Mouse (Mus musculus) ES-E14 (cell line): Measurements from ENCODE around the gene Osbpl9. TPM values are rescaled to one million over a fixed set of nuclear protein-coding genes. Genes with fewer than 3 reads are reported as not detected.

Source experiments
- DNase-seq: peaks from one replicate; pipeline ENCODE4 v3.0.0-alpha.2; 2013; ENCODE audit warnings: low read depth, low spot score
- H3K27ac ChIP-seq: 2 replicates; pipeline ENCODE4 v1.5.1; 2012; ENCODE audit warnings: low read depth, mild to moderate bottlenecking, low read length, moderate library complexity, mixed read lengths; ENCODE audit not compliant: poor library complexity, insufficient read depth, severe bottlenecking
- H3K36me3 ChIP-seq: 2 replicates; pipeline ENCODE4 v1.6.1; 2012; ENCODE audit warnings: mild to moderate bottlenecking, low read length, moderate library complexity, mixed read lengths; ENCODE audit not compliant: control insufficient read depth, poor library complexity, insufficient read depth, severe bottlenecking
- H3K4me1 ChIP-seq, 2 experiments: fragments of 150-350 bp in 1 of 2; sonication (generic) in 1 of 2; 2 replicates each; pipeline ENCODE4 v1.6.1; 2012; ENCODE audit warnings: low read length in 2 of 2, mild to moderate bottlenecking in 1 of 2, mixed read lengths in 1 of 2; ENCODE audit not compliant: control insufficient read depth in 2 of 2, insufficient read depth in 2 of 2, poor library complexity in 1 of 2
- H3K4me3 ChIP-seq, 2 experiments: fragments of 150-350 bp in 1 of 2; sonication (generic) in 1 of 2; 2 replicates each; pipeline ENCODE4 v1.5.1; 2012; ENCODE audit warnings: low read length in 2 of 2, low read depth in 1 of 2, mild to moderate bottlenecking in 1 of 2, mixed read lengths in 1 of 2; ENCODE audit not compliant: insufficient read depth in 1 of 2, poor library complexity in 1 of 2, severe bottlenecking in 1 of 2
- H3K9ac ChIP-seq: 2 replicates; pipeline ENCODE4 v1.6.1; 2012; ENCODE audit warnings: low read depth, mild to moderate bottlenecking, low read length, mixed read lengths; ENCODE audit not compliant: poor library complexity, insufficient read depth, severe bottlenecking
- H3K9me3 ChIP-seq: fragments of 150-350 bp; sonication (generic); 2 replicates; pipeline ENCODE4 v1.6.1; 2012; ENCODE audit warnings: low read depth, mild to moderate bottlenecking, low read length; ENCODE audit not compliant: control insufficient read depth, insufficient read depth
- CHD2 ChIP-seq: IDR thresholded peaks from 2 replicates; pipeline ENCODE4 v1.6.1; 2014; ENCODE audit warnings: mild to moderate bottlenecking, low read depth, low read length, inconsistent platforms
- HCFC1 ChIP-seq: IDR thresholded peaks from 2 replicates; pipeline ENCODE4 v1.6.1; 2012; ENCODE audit warnings: low read length, inconsistent platforms, borderline replicate concordance; ENCODE audit not compliant: insufficient read depth
- MAFK ChIP-seq: IDR thresholded peaks from 2 replicates; pipeline ENCODE4 v1.6.1; 2014; ENCODE audit warnings: mild to moderate bottlenecking, low read depth, low read length, inconsistent platforms; ENCODE audit not compliant: insufficient read depth
- ZC3H11A ChIP-seq: IDR thresholded peaks from 2 replicates; pipeline ENCODE4 v1.6.1; 2012; ENCODE audit warnings: low read depth, mild to moderate bottlenecking, inconsistent platforms, low read length, borderline replicate concordance
- ZNF384 ChIP-seq: IDR thresholded peaks from 2 replicates; pipeline ENCODE4 v1.6.1; 2012; ENCODE audit warnings: low read depth, low read length, inconsistent platforms
- in situ Hi-C, 2 experiments: fragments of 600-800 bp; cut with MboI; formaldehyde crosslinking; loops; one replicate each; pipeline ENCODE4 v1.15.1; 2025; ENCODE audit warnings: low sequenced_read_pairs in 2 of 2, inconsistent platforms in 1 of 2; ENCODE audit not compliant: unreplicated experiment in 2 of 2
- total RNA-seq: library from RNA; depleted of rRNA; stranded (reverse); fragments of 300-350 nt; gene quantifications from 2 replicates; pipeline ENCODE4 v1.2.3, GENCODE M21; 2012

The Osbpl9 gene
- total RNA-seq, 1 experiment, result 39.5 TPM

DNA sequence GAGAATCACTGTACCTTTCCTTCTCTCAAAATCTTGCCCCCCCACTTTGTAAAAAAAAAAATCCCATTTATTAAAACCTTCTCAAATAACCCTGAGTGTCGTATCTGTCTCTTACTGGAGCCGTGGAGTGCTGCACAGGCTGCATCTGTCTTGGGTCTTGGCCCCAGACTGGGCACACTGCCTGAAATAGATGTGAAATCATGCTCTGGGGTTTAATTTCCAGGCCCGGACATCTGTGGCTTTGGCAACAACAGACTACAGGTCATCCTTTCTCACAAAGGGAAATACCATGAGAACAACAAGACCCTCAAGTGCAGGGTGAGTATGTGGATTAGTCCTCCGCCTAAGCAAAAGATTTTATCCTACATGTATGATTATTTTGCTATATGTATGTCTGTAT, 39.9 kb upstream of the Osbpl9 start:
- Histone ChIP-seq H3K9me3 (no peaks in the 10 kb centered on the region), H3K36me3 (no peaks in the 10 kb centered on the region)

DNA sequence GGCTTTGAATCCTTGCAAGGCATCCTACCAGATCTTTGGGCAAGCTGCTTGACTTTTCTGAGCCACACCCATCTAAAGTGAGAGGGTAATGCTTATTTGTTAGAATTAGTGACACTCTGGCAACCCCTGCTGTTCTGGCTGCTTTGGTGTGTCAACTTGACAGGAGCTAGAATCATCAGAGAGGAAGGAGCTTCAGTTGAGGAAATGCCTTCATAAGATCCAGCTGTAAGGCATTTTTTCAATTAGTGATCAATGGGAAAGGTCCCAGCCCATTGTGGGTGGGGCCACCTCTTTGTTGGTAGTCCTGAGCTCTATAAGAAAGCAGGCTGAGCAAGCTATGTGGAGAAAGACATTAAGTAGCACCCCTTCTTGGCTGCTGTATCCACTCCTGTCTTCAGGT, 39.1 kb upstream of the Osbpl9 start:
- Histone ChIP-seq H3K9ac (no peak overlapping the region), H3K4me3 (no peak overlapping the region), H3K4me1 (peaks cover 4 to 6% of the 10 kb centered on the region in 2 experiments; a peak in 2 of 4 replicates), H3K36me3 (no peaks in the 10 kb centered on the region), H3K9me3 (no peaks in the 10 kb centered on the region), H3K27ac (no peak overlapping the region)
- TF ChIP-seq CHD2 (no peak), ZNF384 (no peak), MAFK (no peak), HCFC1 (no peak), ZC3H11A (no peak)
- no peak for DNase-seq
- in situ Hi-C loops, result no loop called here

More for the DNA sequence above, 39.9 kb upstream of the Osbpl9 start:
- Histone ChIP-seq H3K27ac (no peak overlapping the region), H3K4me3 (no peak overlapping the region), H3K9ac (no peak overlapping the region), H3K4me1 (peaks cover 0 to 5% of the 10 kb centered on the region in 2 experiments; a peak in 1 of 4 replicates)
- in situ Hi-C loops, result no loop called here
- DNase-seq, result no peak
- TF ChIP-seq HCFC1 (no peak), MAFK (no peak), ZC3H11A (no peak), ZNF384 (no peak), CHD2 (no peak)

DNA sequence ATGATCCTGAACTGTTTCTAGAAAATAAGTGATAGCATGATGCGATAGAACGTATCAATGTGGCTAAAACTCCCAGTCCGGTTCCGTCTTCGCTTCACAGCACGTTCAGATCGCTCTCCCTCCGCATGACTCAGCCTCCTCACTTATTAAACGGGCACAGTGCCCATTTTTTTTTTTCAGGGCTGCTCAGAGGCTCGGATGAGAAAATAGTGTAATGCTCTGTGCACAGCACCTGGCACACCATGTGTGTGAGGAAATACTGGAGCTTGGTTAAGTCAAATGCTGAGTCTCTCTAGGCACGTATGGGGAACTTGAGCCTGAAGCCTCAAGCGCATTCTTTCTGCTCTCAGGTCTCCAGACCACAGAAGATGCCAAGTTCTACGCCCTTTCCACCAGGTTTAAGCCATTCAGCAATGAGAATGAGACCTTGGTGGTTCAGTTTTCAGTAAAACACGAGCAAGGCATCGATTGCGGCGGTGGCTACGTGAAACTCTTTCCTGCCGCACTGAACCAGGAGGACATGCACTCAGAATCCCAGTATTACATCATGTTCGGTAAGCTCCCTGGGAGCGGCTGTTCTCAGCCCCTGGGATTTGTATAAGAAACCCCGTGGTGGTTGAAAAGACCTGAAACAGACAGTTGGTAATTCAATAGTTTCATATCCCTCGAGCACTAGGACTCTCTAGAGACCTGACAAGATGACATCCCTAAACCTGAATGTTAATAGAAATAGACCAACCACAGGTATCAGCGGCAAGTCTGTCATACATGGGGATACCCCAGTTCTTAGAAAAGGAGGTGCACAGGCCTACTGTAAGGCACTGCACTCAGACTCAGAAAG, 36.6 kb upstream of the Osbpl9 start:
- 0 out of 2 replicates have a peak overlapping the region, but pooled peaks have one; percentile 26 for H3K27ac ChIP-seq
- in situ Hi-C loops, result no loop called here
- no peaks in the 10 kb centered on the region for H3K9me3 ChIP-seq
- no peak for DNase-seq
- H3K4me1 ChIP-seq, result peaks cover 4% of the 10 kb centered on the region in 2 experiments; a peak in 2 of 4 replicates
- H3K9ac ChIP-seq, result no peak overlapping the region
- H3K36me3 ChIP-seq, result no peaks in the 10 kb centered on the region
- no peak for TF ChIP-seq HCFC1
- no peak for TF ChIP-seq MAFK
- no peak for TF ChIP-seq ZC3H11A
- TF ChIP-seq ZNF384, result no peak
- no peak for TF ChIP-seq CHD2
- no peak overlapping the region for H3K4me3 ChIP-seq

DNA sequence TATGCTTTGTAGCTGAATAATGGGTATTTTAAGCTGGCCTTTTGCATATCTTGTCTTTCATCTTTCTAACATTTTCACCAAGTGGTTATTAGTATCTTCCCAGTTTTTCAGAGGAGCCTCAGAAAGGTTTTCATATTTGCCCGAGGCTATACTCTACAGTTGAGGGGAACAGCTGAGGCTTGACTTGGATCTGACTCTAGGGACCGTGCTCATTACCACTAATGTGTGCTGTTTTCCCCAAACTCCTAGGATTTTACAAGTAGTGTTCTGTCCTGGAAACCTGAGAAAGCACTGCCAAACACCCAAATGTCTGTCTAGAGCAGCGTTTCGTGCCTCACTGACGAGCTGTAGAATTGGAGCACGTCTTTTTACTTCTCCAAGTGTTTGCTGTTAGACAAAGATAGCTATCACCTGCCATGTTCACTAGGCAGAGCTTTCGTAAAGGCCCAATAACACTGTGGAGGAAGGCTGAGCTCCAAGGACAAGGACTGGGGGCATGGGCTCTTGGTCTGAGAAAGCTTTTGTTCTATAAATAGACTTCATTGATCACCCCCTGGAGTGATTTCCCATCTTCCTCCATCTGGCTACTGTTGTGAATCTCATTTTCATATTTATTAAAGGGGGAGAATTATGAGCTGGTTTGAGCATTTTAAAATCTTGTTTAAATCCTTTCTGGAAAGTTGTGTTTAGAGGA, 34.3 kb upstream of the Osbpl9 start:
- no peak for DNase-seq
- Histone ChIP-seq H3K4me1 (peaks cover 3 to 4% of the 10 kb centered on the region in 2 experiments; a peak in 2 of 4 replicates), H3K9me3 (no peaks in the 10 kb centered on the region), H3K4me3 (no peak overlapping the region), H3K27ac (no peak overlapping the region), H3K36me3 (no peaks in the 10 kb centered on the region), H3K9ac (no peak overlapping the region)
- in situ Hi-C loops, result no loop called here
- TF ChIP-seq ZNF384 (no peak), HCFC1 (no peak), CHD2 (no peak), ZC3H11A (no peak), MAFK (no peak)
